Mouse (Mus musculus) CH12.LX (cell line): ENCODE data around the gene Nlrp3.

Source experiments
- CHD1 ChIP-seq: IDR thresholded peaks from 2 replicates; pipeline ENCODE4 v1.6.1; 2012; ENCODE audit warnings: low read depth, low read length, improper control_type of control experiment, inconsistent platforms
- CTCF ChIP-seq, 2 experiments: IDR thresholded peaks in 1 of 2; conservative IDR thresholded peaks in 1 of 2; 2 replicates each; pipeline ENCODE4 v1.5.1; 2011 to 2012; ENCODE audit warnings: low read depth in 2 of 2, low read length in 2 of 2, improper control_type of control experiment in 1 of 2, inconsistent platforms in 1 of 2, mild to moderate bottlenecking in 1 of 2, moderate library complexity in 1 of 2
- E2F4 ChIP-seq: IDR thresholded peaks from 2 replicates; pipeline ENCODE4 v1.6.1; 2011; ENCODE audit warnings: low read depth, low read length, improper control_type of control experiment; ENCODE audit not compliant: insufficient replicate concordance
- EP300 ChIP-seq: IDR thresholded peaks from 2 replicates; pipeline ENCODE4 v1.6.1; 2011; ENCODE audit warnings: low read length, improper control_type of control experiment
- MEF2A ChIP-seq: IDR thresholded peaks from 2 replicates; pipeline ENCODE4 v1.6.1; 2014; ENCODE audit warnings: low read depth, mild to moderate bottlenecking, inconsistent platforms, low read length, improper control_type of control experiment, borderline replicate concordance
- POLR2A ChIP-seq: IDR thresholded peaks from 2 replicates; pipeline ENCODE4 v1.6.1; 2011; ENCODE audit warnings: low read depth, mild to moderate bottlenecking, improper control_type of control experiment, low read length
- TBP ChIP-seq: conservative IDR thresholded peaks from 2 replicates; pipeline ENCODE4 v1.6.1; 2011; ENCODE audit warnings: low read depth, low read length, improper control_type of control experiment

- no peak for TF ChIP-seq MEF2A
- no peak for TF ChIP-seq POLR2A
- TF ChIP-seq TBP = no peak
- TF ChIP-seq CTCF (conservative IDR thresholded peaks at IDR 0.05 in 1 of 2, IDR thresholded peaks at IDR 0.05 in 1 of 2; ENCODE audit: low read depth in 2 of 2, low read length in 2 of 2) = no peak
- no peak for TF ChIP-seq E2F4
- TF ChIP-seq EP300 = no peak
- no peak for TF ChIP-seq CHD1
Observed at GRCm38 (mm10) chr11:59602287-59602686, 60.9 kb downstream of the Nlrp3 start.
